Mouse (Mus musculus) midbrain, embryonic 14.5 days (tissue): ENCODE results near the gene Hipk2. TPM values are rescaled to one million over a fixed set of nuclear protein-coding genes. Genes with fewer than 3 reads are reported as not detected.
A peak's percentile ranks its signal among the peaks of the same experiment; 100 is the strongest.

Source experiments
- ATAC-seq: fragments of 200-750 bp; cut with Nextera tagmentation; 2 replicates; pipeline ENCODE4 v1.8.0; 2017; ENCODE audit warnings: moderate number of reproducible peaks, moderate library complexity; ENCODE audit not compliant: low FRiP score, low TSS enrichment
- DNase-seq: peaks from one replicate; pipeline ENCODE4 v3.0.0-alpha.2; 2015
- H3K27ac ChIP-seq: fragments of 300-500 bp; sonication (generic); replicated peaks from 2 replicates; pipeline ENCODE4 v1.5.1; 2014; ENCODE audit warnings: mild to moderate bottlenecking, low read depth, low read length, moderate library complexity
- H3K27me3 ChIP-seq: fragments of 300-500 bp; sonication (generic); 2 replicates; pipeline ENCODE4 v1.6.1; 2014; ENCODE audit warnings: low read length, control low read depth, mixed read lengths; ENCODE audit not compliant: control insufficient read depth, insufficient read depth
- H3K36me3 ChIP-seq: fragments of 300-500 bp; sonication (generic); 2 replicates; pipeline ENCODE4 v1.6.1; 2014; ENCODE audit warnings: low read length, control low read depth; ENCODE audit not compliant: control insufficient read depth, insufficient read depth
- H3K4me1 ChIP-seq: fragments of 300-500 bp; sonication (generic); 2 replicates; pipeline ENCODE4 v1.6.1; 2014; ENCODE audit warnings: mild to moderate bottlenecking, antibody characterized with exemption, low read length, control low read depth; ENCODE audit not compliant: control insufficient read depth, insufficient read depth
- H3K4me2 ChIP-seq: fragments of 300-500 bp; sonication (generic); 2 replicates; pipeline ENCODE4 v1.6.1; 2014; ENCODE audit warnings: mild to moderate bottlenecking, low read length, moderate library complexity
- H3K4me3 ChIP-seq: fragments of 300-500 bp; sonication (generic); replicated peaks from 2 replicates; pipeline ENCODE4 v1.5.1; 2014; ENCODE audit warnings: low read depth, low read length
- H3K9ac ChIP-seq: fragments of 300-500 bp; sonication (generic); replicated peaks from 2 replicates; pipeline ENCODE4 v1.6.1; 2014; ENCODE audit warnings: mild to moderate bottlenecking, low read length, moderate library complexity
- H3K9me3 ChIP-seq: fragments of 300-500 bp; sonication (generic); 2 replicates; pipeline ENCODE4 v1.6.1; 2016; ENCODE audit warnings: low read length, control low read depth, mixed read lengths; ENCODE audit not compliant: control insufficient read depth
- WGBS: fragments of 180-500 bp; shearing (Covaris S2); extraction: QIAGEN DNeasy Blood & Tissue Kit; methylation state at CpG from one replicate; pipeline ENCODE4 v1.1.7; 2014; 5-methylcytosine and 5-hydroxymethylcytosine counted together
- polyA plus RNA-seq: library from polyadenylated mRNA; unstranded; fragments of >200 nt; fragmentation: Nextera tagmentation; extraction: Ambion mirVana; gene quantifications from 2 replicates; pipeline ENCODE4 v1.2.1, GENCODE M21; 2014

Gene Hipk2
- polyA plus RNA-seq, 1 experiment from 2014 or later = 41.3 TPM

DNA sequence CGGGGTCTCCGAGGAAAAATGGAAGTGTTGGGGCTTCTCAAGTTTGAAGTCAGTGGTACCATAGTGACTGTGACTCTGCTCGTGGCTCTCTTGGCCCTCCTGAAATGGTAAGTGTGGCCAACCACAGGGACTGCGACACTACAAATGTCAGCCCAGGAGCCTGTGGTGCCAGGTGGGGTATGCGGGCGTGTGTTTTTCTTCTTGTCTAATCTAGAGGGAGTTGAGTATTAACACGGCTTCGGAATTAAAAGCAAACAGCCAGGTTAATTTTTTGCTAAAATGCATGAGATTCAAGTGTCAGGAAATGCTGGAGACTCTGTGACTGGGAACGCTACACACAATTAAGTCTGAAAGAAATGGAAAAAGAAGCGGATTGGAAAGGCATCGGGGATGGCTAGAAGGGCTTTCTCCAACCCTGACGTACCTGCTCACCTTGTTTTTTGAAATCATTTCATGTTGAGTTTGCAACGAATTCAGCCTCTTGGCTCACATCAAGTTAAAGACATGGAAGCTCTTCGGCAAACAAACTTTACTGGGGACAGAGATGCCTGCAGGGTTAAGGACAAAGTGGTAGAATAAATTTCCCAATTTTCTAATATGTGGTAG, 43.3 kb upstream of the Hipk2 start:
- Histone ChIP-seq H3K36me3 (no peaks in the 10 kb centered on the region), H3K27ac (no peak overlapping the region)
- WGBS = 88% methylated on average over 14 of the region's 14 CpGs

DNA sequence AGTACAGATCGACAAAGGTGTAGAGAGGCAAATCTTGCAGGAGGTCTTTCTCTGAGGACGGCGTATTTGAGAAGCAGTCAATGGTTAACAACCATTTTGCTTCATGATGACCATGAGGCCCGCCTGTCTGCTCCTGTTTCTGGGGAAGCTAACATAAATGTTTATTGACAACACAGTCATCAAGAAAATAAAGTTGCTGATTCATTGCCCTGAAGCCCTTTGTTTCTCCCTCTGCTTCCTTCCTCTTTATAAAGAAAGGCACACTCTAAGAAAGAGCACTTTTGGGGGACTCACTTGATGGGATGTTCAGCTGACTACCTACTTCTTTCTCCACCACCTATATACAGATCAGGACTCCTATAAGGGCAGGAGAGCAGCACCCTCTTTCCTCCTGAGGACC, 42.8 kb upstream of the Hipk2 start:
- Histone ChIP-seq H3K36me3 (no peaks in the 10 kb centered on the region), H3K4me2 (no peak overlapping the region), H3K9ac (no peak overlapping the region), H3K27ac (no peak overlapping the region), H3K4me3 (no peak overlapping the region), H3K27me3 (no peaks in the 10 kb centered on the region), H3K9me3 (no peaks in the 10 kb centered on the region), H3K4me1 (peaks cover 9% of the 10 kb centered on the region; the same call in 1 of the 2 replicates)
- ATAC-seq (no peak), DNase-seq (no peak)
- whole genome bisulfite sequencing = 92% methylated on average over 4 of the region's 4 CpGs

More for the DNA sequence above, 43.3 kb upstream of the Hipk2 start:
- ATAC-seq (no peak), DNase-seq (no peak)
- Histone ChIP-seq H3K4me3 (no peak overlapping the region), H3K9ac (no peak overlapping the region), H3K9me3 (no peaks in the 10 kb centered on the region), H3K4me2 (no peak overlapping the region), H3K27me3 (no peaks in the 10 kb centered on the region), H3K4me1 (peaks cover 4% of the 10 kb centered on the region; the same call in 1 of the 2 replicates)

DNA sequence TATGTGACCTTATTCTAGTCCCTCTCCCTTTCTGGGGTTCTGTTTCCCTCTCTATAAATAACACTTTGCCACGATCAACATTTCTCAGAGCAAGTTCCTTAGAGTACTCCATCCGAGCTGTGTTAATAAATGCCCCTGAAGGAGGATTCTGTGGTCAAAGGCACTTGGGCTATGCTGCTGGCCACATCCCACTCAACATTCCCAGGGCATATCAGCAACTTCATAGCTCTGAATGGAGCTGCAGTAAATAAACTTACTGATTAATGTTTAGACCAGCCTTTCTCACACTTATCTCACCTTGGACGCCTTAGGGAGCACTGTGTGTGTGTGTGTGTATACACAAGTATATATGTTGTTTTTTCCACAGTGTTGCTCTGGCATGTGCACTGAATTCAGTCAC, 41.5 kb upstream of the Hipk2 start:
- H3K4me3 ChIP-seq = no peak overlapping the region
- H3K9me3 ChIP-seq = no peaks in the 10 kb centered on the region
- H3K36me3 ChIP-seq = no peaks in the 10 kb centered on the region
- no peaks in the 10 kb centered on the region for H3K27me3 ChIP-seq
- H3K4me2 ChIP-seq = no peak overlapping the region
- no peak overlapping the region for H3K9ac ChIP-seq
- peaks cover 17% of the 10 kb centered on the region; the same call in 1 of the 2 replicates for H3K4me1 ChIP-seq
- WGBS = 85% methylated on average over 3 of the region's 3 CpGs
- no peak for DNase-seq
- no peak overlapping the region for H3K27ac ChIP-seq
- no peak for ATAC-seq

DNA sequence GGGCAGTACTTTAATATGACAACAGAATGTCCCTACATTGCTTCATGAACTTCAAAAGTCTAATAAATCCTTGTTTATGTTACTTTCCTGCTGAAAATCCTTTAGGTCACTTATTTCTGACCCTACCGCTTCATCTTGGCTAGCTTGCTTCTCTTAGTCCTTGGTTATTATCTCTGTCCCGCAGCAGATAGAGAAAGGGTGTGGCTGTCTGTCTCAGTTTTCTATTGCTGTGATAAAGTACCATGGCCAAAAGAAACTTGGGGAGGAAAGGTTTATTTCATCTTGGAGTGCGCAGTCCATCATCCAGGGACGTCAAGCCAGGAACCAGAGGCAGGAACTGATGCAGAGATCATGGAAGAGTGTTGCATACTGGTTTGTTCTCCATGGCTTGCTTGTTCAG, 40.6 kb upstream of the Hipk2 start:
- Histone ChIP-seq H3K9me3 (no peaks in the 10 kb centered on the region), H3K4me3 (no peak overlapping the region), H3K4me2 (no peak overlapping the region), H3K27ac (no peak overlapping the region), H3K36me3 (no peaks in the 10 kb centered on the region), H3K4me1 (peaks cover 17% of the 10 kb centered on the region; the same call in 1 of the 2 replicates), H3K9ac (no peak overlapping the region), H3K27me3 (no peaks in the 10 kb centered on the region)
- ATAC-seq (no peak), DNase-seq (no peak)
- WGBS = 94% methylated on average over 4 of the region's 4 CpGs

DNA sequence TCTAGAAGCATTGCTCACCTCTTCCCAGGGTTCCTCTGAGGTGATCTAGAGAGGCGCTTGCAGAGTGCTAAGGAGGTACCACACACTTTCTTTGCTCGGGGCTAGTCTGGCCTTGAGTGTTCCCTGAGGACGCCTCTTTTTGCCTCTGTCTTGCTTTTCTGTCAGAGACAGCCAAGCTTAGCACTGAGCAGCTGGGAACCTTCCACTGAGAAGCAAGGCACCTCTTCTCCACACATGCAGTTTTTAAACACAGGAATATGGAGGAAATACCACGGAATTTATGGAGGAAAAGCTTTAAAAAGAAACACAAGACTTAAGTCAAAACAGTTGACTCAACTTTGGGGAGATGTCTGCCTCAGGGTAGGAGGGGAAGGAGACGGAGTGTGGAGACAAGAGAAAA, 39.8 kb upstream of the Hipk2 start:
- H3K9me3 ChIP-seq = no peaks in the 10 kb centered on the region
- 66% methylated on average over 5 of the region's 5 CpGs for WGBS
- no peak overlapping the region for H3K27ac ChIP-seq
- H3K36me3 ChIP-seq = no peaks in the 10 kb centered on the region
- peaks cover 17% of the 10 kb centered on the region; the same call in 1 of the 2 replicates for H3K4me1 ChIP-seq
- no peak overlapping the region for H3K4me3 ChIP-seq
- no peaks in the 10 kb centered on the region for H3K27me3 ChIP-seq
- H3K4me2 ChIP-seq = no peak overlapping the region
- DNase-seq = no peak
- no peak for ATAC-seq
- H3K9ac ChIP-seq = no peak overlapping the region

DNA sequence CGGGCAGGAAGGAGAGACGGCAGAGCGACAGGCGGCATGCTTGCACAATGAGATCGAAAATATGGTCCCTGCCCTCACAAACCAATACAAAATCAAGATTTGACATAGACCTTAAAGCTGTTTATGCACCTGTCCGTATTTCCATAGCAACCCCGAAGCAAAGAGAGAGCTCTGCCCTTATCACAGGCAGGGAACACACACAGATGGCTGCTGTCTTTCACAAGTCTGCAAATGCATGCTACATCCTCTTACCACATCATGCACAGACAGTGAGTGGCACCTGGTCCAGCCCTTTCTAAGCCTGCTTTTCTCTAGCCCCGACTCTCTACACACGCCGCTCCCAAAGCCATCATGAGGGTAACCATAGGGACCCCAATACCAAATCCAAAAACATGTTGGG, 38.2 kb upstream of the Hipk2 start:
- Histone ChIP-seq H3K4me1 (peaks cover 17% of the 10 kb centered on the region; the same call in 1 of the 2 replicates), H3K4me2 (no peak overlapping the region), H3K36me3 (no peaks in the 10 kb centered on the region), H3K4me3 (no peak overlapping the region), H3K27ac (peak overlapping the region; percentile 56; the same call in 1 of the 2 replicates), H3K27me3 (no peaks in the 10 kb centered on the region), H3K9ac (no peak overlapping the region; the same call in 1 of the 2 replicates), H3K9me3 (no peaks in the 10 kb centered on the region)
- peak; percentile 49 for DNase-seq
- ATAC-seq = no peak
- WGBS = 40% methylated on average over 10 of the region's 10 CpGs

DNA sequence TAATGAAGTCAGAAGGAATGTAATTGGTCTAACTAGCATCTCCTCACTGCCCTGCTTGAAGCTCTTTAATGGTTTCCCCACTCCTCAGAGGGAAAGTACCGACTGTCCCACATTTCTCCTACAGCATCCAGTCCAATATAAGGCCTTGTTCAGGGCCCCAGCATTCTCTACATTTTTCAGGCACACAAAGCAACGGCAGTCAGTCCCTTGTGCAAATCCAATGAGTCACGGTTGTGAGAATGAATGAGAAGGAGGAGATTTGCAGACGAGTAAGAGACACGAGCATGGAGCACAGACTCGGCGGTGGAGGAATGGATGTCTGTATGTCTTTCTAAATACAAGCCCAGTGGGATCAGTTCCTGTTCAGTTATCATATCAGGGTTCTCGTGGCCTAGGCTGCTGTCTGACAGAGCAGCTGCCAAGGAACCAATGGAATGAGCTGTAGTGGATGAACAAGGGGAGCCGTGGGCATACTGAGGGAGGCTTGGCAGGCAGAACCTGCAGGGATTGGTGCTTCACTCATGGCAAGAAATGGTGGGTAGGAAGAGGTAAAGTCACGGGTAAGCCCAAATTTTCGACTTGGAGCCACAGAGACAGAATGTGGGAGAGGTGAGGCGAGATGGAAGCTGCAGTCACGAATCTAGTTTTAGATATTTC, 37.5 kb upstream of the Hipk2 start:
- Histone ChIP-seq H3K27ac (peak overlapping the region; percentile 56; the same call in 1 of the 2 replicates), H3K4me1 (peaks cover 17% of the 10 kb centered on the region; the same call in 1 of the 2 replicates), H3K36me3 (no peaks in the 10 kb centered on the region), H3K9me3 (no peaks in the 10 kb centered on the region), H3K27me3 (no peaks in the 10 kb centered on the region), H3K4me2 (0 out of 2 replicates have a peak overlapping the region, but pooled peaks have one; percentile 18), H3K9ac (no peak overlapping the region; the same call in 1 of the 2 replicates), H3K4me3 (no peak overlapping the region)
- WGBS = 28% methylated on average over 13 of the region's 13 CpGs
- DNase-seq (peak; percentile 50), ATAC-seq (no peak; the same call in 1 of the 2 replicates)

DNA sequence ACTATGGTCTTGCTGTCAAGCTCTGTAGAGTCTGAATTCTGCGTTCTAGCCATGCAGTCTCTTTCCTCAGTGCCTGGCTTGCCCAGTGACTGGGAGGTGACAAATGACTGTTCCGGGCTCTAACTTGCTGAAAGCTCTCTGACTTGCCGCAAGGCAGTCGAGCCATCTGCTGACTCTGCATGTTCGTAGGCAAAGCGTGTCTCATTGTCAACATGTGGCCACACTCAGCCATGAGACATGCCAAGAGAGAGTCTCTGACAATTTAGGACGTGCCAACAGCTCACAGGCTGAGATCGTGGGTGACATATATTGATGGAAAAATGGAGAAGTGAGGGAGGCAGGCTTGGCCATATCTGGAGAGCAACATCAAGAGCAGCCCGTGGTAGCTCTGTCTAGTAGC, 36.9 kb upstream of the Hipk2 start:
- Histone ChIP-seq H3K27me3 (no peaks in the 10 kb centered on the region), H3K36me3 (no peaks in the 10 kb centered on the region), H3K4me3 (no peak overlapping the region), H3K27ac (no peak overlapping the region), H3K9me3 (no peaks in the 10 kb centered on the region), H3K4me1 (peaks cover 17% of the 10 kb centered on the region; the same call in 1 of the 2 replicates), H3K9ac (no peak overlapping the region), H3K4me2 (no peak overlapping the region)
- DNase-seq (no peak), ATAC-seq (no peak)
- WGBS = 85% methylated on average over 9 of the region's 9 CpGs
